Mouse (Mus musculus): ENCODE measurements around the gene Wnk2.
"Not testable (repeated sequence)": the region's sequence is repeated elsewhere in the genome, so short reads cannot be mapped to it uniquely, and the experiment has no call there.

Gene Wnk2

DNA sequence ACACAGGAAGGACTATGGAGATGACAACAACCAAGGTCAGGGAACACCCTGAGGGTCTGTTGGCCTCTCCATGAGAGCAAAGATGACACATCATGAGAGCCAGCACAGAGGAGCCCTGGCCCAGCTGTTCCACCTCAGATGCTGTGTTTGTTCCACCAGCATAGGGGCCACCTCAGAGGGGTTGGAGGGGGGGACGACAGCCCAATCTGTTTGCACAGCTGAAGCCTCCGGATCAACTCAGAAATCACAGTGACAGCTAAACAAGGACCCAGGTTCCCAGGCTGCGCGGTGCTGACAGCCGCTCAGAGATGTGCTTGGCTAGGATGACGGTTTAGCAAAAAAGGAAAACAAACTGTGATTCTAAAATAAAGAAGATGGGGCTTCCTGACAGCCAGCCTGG lies 53.1 kb downstream of the Wnk2 start:
- DNase-seq (ENCODE audit: low spot score in 2 of 2): no peak

DNA sequence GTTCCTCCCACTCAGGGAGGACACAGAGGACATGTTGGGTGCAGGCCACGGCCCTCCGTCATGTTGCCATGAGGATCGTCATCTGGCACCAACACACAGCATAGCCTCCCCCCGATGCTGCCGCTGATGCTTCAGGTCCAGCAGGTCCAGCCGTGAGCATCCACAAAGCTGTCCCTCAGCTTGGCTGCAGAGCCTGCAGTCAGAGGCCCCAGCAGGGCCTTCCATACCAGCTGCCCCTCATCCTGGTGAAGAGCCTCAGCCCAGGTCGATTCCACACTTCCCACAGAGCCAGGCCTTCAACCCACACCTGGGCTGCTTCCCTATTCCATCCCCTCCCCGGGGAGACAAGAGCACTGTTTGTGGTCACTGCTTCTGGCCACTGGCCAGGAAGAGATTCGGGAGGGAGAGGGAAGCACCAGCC lies 54.3 kb downstream of the Wnk2 start:
- DNase-seq (ENCODE audit: low spot score in 2 of 2): no peak

DNA sequence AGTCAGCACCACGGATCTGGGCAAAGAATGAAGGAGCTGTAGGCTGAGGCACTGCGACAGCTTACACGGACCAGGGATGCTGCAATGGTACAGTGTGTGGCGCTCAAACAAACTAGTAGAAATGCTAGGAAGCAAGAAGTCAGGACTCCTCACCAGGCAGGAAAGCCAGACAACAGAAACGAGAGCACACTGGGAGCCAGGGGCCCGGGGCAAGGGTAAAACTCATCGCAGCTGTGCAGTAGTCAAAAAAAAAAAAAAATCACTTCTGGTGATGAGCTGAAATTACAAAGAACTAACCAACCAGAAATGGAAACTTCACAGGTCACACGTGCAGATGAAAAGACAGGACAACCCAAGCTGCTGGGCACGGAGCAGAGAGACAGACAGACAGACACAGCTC lies 55.2 kb downstream of the Wnk2 start:
- no peak for DNase-seq (ENCODE audit: low spot score in 2 of 2)

DNA sequence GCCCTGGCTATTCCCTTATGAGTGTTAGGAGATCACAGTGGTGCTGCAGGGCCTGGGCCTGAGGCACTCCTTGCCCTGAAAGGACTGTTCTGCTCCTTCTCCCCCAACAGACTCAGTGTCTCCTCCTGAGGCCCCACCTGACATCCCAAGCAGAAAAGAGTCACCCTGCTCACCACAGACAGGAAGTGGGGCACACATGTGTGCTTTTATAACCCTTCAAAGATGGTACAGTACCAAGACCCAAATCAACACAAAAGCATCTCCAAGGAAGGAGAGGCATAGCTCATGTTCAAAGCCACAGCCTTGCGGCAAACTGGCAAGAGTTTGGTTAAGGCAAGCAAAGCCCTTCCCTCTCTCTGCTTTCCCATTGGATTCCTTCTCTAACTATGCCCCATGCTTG lies 57.6 kb downstream of the Wnk2 start:
- no peak for DNase-seq (ENCODE audit: low spot score in 2 of 2)

DNA sequence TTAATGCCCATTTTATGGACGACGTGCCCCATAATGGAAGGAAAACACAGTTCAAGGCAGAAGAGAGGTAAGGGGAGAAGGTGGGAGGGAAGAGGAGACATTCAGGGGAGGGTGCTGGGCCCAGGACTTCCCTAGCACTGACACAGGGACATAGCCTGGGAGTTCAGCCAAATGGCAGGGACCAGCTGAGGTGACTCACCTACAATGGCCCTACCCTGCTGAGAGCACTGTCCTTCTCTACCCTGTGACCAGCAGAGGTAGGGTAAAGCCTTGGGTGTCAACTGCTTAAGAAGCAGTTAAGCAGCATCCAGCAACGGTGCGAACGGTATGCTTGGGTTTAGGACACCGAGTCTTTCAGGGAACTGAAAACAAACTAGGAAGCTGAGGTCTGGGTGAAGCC lies 58.9 kb downstream of the Wnk2 start:
- no peak for DNase-seq (ENCODE audit: low spot score in 2 of 2)

DNA sequence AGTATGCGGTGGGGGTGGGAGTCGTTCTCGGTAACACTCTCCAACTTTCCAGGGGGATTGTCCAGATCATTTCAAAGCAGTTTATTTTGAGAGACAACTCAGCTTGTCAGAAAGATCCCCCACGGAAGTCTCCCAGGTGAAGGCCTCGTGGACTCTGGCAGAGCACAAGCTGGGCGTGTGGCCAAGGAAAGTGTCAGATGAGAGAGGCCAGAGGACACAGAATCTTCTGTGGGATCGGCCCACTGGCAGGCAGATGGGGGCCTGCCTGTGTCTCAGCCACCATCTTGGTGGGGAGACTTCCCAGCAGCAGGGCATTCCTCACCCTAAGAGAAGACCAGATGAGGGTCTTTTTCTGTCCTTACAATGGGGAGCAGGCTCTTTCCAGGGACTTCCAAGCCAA lies 60.4 kb downstream of the Wnk2 start:
- no peak for DNase-seq (ENCODE audit: low spot score in 2 of 2)

DNA sequence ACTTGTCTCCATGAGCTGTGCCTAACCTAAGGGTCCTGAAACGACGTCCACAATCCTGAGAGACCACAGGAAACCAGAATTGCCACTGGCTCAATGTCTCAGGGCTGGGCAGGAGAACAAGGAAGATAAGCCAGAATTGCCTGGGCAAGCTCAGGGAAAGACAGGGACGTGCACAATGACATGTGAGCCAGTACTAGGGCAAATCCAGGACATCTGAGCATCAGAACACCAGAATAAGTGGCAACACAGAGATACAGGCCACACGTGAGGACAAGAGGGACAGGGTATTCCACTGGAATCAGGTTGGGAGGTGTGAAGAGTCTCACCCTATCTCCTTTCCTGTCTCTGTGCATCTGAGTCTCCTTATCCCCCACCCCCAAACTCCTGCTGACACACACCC lies 61.4 kb downstream of the Wnk2 start:
- DNase-seq (ENCODE audit: low spot score in 2 of 2): no peak

DNA sequence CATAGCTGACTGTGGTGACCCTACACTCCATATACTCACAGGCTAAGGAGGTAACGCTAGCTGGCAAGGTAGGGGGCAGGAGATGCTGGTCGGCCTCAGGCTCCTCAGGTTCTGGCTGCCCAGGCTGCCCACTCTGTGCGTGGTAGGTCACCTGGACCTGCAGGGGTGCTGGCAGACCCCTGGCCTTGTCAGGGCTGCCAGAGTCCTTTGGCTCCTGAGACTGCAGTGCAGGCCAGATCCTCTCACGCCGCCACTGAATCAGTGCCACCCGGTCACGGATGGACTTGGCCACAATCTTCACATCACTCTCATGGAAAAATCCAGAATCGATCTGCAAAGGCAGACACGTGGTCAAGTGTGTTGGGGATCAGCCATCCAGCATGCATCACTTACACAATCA lies 62.6 kb downstream of the Wnk2 start:
- DNase-seq (ENCODE audit: low spot score in 2 of 2): no peak

DNA sequence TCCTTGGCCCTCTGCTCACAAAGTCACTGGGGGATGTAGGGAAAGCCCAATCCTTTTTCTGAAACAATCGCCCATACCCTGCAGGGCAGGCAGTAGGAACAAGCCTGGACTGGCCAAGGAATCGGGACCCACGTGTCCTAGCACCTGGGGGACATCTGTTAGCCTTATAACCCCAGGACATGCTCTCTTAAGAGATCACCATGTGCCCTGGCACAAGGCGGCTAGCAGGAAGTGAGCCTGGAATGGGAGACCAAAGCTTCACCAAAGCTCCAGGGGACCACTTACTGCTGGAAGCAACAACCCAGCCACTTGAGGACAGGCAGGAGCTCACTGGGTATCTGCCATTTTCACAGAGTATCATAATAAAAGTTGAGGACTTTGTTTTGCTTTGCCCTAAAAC lies 63.0 kb downstream of the Wnk2 start:
- DNase-seq (ENCODE audit: low spot score in 2 of 2): no peak

DNA sequence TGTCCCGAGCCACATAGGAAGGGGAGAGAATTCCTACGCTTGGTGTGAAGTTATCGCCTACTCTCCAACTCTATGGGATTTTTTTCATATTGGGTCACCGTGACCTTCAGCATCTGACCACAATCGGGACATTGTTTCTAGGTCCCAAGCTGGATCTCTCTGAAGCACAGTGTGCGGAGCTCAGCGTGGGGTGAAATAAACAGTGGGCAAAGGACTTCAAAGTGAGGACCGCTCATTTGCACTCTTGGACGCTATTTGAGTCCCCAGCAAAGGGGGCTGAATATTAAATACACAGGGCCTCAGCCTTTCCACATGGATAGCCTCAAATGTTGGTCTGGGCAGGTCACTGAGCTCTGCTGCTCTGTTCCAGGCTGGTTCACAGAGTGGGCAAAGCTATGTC lies 63.9 kb downstream of the Wnk2 start:
- no peak for DNase-seq (ENCODE audit: low spot score in 2 of 2)

DNA sequence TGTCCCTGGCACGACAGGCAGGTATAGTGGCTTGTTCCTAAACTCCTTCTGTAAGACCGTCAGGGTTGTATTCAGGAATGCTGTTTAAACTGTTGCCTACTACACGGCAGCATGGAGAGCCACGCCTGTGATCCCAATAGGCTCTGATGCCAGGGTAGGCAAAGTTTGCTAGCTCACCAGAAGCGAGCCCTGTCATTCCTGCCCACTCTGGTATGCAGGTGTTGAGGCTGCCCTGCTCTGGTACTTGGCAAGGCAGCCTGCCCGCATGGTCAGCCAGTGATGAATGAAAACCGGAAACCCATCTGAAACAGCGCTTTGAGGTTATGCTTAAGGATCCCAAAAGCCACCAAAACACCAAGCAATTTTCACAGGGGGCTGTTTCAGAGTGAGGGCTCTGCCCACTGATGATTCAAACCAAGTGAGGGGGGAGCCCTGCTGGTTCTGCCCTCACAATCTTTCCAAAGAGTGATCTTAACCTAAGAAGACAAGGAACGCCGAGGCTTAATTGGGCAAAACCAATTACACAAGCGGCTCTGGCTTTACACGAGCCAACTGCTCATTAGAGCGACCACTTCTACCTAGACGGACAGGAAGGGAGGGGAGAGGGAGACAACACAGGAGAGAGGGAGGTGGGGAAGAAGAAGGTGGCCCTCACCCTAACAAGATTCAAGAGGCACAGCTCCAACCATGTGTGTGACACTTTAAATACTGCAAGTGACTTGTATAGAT lies 65.5 kb downstream of the Wnk2 start:
- no peak for DNase-seq (ENCODE audit: low spot score in 2 of 2)

DNA sequence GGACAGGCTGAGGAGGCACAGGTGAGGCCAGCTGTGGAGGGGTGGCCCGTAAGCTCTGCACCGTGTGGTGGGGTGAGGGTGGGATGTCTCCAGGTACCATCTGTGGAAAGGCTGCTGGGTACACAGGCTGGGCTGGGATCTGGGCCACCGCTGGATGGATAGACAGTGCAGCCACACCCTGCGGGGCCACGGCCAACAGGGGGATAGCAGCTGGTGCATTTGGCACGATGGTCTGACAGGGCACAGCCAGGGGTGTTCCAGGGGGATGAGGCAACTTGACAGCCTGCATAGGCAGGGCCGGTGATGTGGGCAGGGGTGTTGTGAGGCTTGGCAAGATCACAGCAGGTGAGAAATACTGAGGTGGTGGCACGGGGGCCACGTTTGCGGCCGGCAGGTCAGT lies 71.6 kb downstream of the Wnk2 start:
- no peak for DNase-seq (ENCODE audit: low spot score in 2 of 2)

DNA sequence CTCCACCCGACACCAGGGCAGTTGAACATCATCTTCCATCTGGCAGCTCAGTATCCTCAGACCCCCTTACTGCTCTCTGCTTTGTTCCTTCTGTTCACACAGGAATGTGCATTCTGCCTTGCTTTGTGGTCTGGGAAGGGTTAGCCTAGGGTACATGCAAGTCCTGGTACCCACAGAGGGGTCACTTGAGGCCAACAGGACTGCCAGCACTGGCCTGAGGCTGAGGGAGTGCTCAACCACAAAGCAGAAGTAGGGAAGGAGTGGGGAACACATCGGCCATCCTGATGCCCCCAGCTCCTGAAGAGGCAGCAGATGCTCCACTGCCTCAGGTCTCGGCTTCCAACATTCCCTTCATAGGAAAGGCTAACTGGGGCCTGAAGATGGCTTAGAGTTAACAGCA lies 72.4 kb downstream of the Wnk2 start:
- DNase-seq (ENCODE audit: low spot score in 2 of 2): no peak

DNA sequence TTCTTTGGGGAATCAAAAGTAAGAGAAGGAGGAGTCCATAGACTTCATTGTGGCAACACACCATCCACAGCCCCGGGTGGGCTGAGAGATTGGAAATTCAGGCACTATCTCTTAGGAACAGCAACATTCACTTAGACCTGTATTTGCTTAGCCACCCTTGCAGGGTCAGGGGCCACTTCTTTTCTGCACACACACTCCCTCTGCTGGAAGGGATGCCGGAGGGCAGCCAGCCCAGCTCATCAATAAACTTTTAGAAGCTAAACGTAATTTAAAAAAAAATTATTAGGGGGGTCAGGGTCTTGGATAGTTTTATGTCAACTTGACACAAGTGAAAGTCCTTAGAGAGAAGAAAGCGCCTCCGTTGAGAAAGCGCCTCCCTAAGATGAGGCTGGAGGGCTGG lies 74.5 kb downstream of the Wnk2 start:
- no peak for DNase-seq (ENCODE audit: low spot score in 2 of 2)

DNA sequence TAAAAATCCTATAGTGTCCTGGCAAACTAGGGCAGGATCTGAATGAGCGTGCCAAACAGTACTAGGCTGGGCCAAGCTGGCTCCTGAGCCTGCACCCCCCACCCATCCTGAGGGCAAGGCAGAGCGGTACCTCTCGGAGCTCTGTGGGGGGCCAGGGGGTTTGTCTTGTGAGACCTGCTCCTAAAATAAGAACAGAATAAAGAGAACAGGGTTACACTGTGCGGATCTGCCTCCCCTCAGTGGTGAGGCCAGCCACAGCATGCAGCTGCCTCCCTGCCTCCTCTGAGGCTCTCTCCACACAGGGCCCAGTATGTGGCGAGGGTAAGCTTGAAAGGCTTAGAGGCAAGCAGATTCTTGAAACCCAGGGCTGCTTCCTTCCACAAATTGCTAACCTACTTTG lies 76.0 kb downstream of the Wnk2 start:
- no peak for DNase-seq (ENCODE audit: low spot score in 2 of 2)

DNA sequence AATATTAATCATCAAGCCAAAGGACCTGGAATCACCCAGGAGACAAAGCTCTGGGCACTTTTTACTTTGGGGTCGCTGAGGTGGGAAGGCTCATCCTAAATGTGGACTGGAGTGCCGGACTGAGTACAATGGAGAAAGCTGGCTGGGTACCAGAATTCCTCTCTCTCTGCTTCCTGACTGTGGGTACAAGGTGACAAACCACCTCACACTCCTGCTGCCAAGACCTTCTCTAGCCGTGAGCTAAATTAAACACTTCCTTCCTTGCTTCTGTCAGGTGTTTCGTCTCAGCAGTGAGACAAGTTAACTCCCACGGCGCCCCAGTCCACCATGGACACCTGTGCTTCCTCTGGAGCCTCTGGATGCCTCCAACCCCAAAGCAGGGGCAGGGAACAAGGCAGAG lies 77.8 kb downstream of the Wnk2 start:
- DNase-seq (ENCODE audit: low spot score in 2 of 2): no peak

DNA sequence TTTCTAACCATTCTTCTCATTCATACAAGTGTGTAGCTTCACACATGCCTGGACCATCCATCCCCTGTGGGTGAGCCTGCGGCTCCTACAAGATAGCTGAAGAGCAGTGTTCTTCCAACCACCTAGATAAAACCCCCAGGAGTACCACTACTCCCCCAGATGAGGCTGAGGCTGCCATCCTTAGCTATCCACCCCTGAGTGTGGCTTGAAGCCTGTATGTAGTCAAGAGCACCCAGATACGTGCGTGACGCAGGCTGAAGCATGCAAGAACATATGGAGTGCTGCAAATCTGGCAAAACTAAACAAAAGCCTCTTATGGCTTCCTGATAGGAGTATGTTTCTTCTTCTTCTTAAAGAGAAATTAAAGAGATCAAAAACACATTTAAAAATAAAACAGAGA lies 78.4 kb downstream of the Wnk2 start:
- no peak for DNase-seq (ENCODE audit: low spot score in 2 of 2)

DNA sequence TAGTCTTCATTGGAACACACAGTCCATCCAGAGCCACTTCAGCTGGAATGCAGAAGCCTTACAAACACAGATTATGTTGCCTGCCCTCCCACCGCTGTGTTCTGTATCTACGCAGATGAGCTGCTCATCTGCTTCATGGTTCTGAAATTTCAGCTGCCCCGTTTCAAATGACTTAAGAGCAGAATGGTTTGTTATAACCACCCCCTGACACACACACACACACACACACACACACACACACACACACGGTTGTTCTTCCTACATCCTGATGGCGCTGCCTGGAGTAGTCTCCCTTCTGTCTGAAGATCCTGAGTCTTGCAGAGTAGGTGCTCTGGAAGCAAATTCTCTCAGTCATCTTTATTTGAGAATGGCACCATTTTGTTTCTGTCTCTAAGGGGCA lies 83.6 kb downstream of the Wnk2 start:
- no peak for DNase-seq (ENCODE audit: low spot score in 2 of 2)

DNA sequence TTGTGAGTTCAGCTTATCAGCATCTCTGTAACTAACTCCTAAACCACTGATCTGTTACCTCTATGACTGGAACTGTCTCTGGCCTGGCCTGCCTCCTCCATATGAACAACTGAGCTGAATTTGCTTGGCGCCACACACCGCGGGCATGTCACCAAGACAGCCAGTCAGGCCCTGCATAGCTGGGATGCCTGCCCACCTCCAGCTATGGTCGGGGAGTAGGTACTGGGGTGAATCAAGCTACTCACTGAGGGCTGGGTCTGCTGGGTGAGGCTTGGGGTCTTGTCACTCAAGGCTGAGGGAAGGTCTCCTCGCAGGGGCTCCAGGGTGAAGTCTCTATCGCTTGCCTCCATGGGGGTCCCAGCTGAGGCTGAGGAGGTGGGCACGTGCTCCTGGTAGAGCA lies 87.4 kb downstream of the Wnk2 start:
- no peak for DNase-seq (ENCODE audit: low spot score in 2 of 2)

DNA sequence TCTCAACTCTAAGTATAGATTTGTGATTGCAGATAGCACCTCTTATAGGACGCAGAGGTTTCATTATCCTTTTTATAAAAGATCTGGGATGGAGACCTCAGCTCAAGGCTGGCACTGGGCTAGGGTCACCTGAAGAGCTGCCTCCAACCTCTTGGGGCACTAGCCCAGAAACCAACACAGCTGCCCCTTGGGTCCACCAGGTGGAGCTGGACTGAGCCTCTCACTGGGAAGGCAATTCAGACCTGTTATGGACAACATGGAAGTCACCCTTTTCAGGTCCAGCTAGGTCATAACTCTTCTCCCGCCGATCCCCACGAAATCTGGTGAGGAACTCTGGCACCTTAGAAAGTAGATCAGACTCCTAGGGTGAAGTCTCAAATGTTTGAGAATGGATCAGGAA lies 89.3 kb downstream of the Wnk2 start:
- DNase-seq (ENCODE audit: low spot score in 2 of 2): no peak

DNA sequence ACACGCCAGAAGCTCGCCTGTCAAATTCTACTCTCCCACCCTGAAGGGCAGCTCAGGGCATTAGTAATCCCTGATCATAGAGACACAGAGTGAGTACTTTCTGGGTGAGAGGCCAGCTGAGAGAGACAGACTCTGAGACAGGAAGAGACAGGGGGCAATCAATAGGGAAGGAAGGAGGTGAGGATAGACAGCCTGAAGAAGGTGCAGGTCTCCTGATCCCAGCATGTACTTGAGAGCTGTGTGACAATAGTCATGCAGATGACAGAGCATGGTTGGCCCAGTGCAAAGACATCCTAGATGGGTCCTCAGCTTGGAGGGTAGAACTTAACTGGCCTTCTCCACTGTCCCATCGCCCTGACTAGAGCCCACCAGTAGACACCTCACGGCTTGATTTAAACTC lies 91.5 kb downstream of the Wnk2 start:
- DNase-seq (ENCODE audit: low spot score in 2 of 2): no peak

DNA sequence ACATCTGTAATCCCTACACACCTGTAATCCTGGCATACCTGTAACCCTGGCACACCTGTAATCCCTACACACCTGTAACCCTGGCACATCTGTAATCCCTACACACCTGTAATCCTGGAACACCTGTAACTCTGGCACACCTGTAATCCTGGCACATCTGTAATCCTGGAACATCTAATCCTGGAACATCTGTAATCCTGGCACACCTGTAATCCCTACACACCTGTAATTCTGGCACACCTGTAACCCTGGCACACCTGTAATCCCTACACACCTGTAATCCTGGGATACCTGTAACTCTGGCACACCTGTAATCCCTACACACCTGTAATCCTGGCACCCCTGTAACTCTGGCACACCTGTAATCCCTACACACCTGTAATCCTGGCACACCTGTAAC lies 93.1 kb downstream of the Wnk2 start:
- DNase-seq (ENCODE audit: low spot score in 2 of 2): not testable (repeated sequence)

DNA sequence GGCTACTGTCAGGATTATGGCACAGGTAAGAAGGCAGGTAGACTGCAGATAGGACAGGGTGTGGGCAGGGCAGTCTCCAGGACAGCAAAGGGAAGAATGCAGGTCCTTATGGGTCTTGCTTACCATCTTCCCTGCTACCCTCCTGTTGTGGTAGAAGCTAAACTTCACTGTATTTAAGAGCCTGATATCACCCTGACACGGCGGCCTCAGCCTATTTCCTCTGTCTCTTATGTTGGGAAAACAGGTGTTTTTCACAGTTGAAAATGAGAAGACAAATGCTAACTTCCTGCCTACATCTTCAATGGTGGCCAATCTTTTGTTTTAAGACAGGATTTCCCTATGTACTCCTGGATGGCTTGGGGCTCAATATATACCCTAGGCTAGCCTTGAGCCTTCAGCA lies 94.5 kb downstream of the Wnk2 start:
- no peak for DNase-seq (ENCODE audit: low spot score in 2 of 2)

DNA sequence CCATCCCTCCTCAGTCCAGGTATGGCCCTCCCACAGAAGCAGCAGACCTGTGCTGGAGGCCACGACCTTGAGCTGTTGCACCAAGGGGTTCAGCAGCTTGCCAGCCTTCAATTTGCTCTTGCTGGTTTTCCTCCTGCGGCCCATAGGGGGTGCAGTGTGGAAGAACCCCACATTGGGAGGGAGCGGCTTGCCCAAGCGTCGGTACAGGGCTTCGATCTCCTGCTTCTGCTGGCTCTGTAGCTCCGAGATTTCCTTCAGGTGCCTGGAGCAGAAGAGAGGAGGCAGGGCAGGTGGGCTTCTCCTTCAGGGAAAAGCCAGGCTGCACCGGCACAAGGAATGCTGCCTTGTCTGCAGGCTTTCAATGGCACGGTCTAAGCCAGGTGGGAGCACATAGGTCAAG lies 95.3 kb downstream of the Wnk2 start:
- DNase-seq (ENCODE audit: low spot score in 2 of 2): peak in 1 of 2 experiments; percentile 5
